Mouse (Mus musculus): Measurements from ENCODE around the gene Ednra. TPM values are rescaled to one million over a fixed set of nuclear protein-coding genes. Genes with fewer than 3 reads are reported as not detected.
A peak's percentile ranks its signal among the peaks of the same experiment; 100 is the strongest.

Ednra gene
- polyA plus RNA-seq, 1 experiment from 2014 or later, result 10.6 TPM

DNA sequence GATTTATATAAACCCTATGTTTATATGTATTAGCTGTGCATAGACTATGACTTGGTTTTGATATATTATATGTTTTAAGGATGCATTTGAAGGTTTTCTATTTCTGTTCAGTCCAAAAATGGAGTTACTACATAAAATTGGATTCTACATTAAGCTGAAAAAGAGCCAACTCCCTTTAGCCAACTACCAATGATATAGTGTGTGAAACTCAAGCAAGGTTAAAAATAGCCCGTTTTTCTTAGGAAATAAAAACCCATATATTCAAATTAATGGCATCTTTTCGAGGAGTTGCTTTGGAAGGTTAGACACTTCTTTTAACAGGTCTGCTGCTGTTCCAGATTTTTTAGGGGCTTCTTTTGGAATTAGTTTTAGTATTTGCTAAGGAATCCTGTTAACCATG, 91.1 kb downstream of the Ednra start:
- Histone ChIP-seq H3K4me1 (replicated peaks) (no peaks in the 10 kb centered on the region), H3K9ac (no peak overlapping the region), H3K9me3 (no peaks in the 10 kb centered on the region), H3K4me2 (no peak overlapping the region), H3K27ac (replicated peaks) (no peak overlapping the region), H3K36me3 (no peaks in the 10 kb centered on the region), H3K27me3 (no peaks in the 10 kb centered on the region), H3K4me3 (no peak overlapping the region)
- no peak for ATAC-seq (ENCODE audit: low read depth)
- 83% methylated on average over 2 of the region's 2 CpGs for WGBS

DNA sequence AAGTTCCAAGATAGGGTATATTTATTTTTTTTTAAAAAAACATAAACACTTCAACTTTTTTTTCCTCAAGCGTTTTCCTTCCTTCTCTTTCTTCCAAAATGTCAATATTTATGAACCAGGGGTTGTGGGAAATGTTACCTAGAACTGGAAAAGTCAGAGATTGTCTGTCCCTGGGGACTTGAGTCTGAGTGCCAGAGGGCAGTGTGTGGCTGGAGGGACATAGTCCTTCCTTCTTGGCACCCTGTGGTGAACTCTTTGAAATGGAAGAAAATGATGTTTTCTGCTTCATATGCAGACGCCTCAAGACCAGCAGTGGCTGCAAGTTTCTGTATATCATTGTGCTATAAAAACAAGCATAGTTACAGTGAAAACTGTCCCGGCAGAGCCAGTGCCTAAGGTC, 93.6 kb downstream of the Ednra start:
- no peak overlapping the region for H3K9ac ChIP-seq
- H3K27ac ChIP-seq (replicated peaks), result no peak overlapping the region
- no peaks in the 10 kb centered on the region for H3K27me3 ChIP-seq
- H3K4me1 ChIP-seq (replicated peaks), result no peaks in the 10 kb centered on the region
- WGBS, result 41% methylated on average over 3 of the region's 3 CpGs
- no peak for ATAC-seq (ENCODE audit: low read depth)
- H3K9me3 ChIP-seq, result no peaks in the 10 kb centered on the region
- H3K36me3 ChIP-seq, result no peaks in the 10 kb centered on the region
- H3K4me3 ChIP-seq, result no peak overlapping the region
- no peak overlapping the region for H3K4me2 ChIP-seq

DNA sequence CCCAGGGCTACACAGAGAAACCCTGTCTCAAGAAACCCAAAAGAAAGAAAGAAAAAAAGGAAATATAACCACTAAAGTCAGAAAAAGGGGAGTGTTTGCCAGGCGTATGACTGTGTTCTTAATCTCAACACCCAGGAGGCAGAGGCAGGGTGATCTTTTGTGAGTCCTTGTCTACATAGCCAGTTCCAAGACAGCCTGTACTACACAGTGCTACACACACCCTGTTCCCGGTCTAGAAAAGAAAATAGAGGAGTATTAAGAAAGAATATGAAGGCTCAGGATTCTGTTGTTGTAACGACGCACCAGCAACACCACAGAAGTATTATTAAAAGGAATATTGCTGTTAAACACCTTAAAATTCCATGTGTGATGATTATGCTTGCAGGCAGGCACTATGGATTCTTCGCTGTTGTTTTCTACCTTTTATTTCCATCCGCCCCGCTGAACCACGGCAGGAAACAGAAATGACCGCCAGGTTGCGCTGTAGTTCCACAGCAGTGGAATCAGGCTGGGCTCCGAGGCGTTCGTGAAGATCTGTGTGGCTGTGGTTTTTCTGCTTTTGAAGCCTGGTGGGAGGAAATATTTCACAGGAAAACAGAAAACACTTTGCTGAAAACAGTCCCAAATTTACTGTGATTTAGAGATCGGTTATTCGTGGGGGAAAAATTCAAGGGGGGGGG, 94.3 kb downstream of the Ednra start:
- no peaks in the 10 kb centered on the region for H3K9me3 ChIP-seq
- no peak overlapping the region for H3K27ac ChIP-seq (replicated peaks)
- ATAC-seq (ENCODE audit: low read depth), result peak; percentile 95
- no peak overlapping the region for H3K4me3 ChIP-seq
- H3K9ac ChIP-seq, result no peak overlapping the region
- H3K4me1 ChIP-seq (replicated peaks), result no peaks in the 10 kb centered on the region
- no peak overlapping the region for H3K4me2 ChIP-seq
- 18% methylated on average over 15 of the region's 15 CpGs for WGBS
- no peaks in the 10 kb centered on the region for H3K27me3 ChIP-seq
- H3K36me3 ChIP-seq, result no peaks in the 10 kb centered on the region

DNA sequence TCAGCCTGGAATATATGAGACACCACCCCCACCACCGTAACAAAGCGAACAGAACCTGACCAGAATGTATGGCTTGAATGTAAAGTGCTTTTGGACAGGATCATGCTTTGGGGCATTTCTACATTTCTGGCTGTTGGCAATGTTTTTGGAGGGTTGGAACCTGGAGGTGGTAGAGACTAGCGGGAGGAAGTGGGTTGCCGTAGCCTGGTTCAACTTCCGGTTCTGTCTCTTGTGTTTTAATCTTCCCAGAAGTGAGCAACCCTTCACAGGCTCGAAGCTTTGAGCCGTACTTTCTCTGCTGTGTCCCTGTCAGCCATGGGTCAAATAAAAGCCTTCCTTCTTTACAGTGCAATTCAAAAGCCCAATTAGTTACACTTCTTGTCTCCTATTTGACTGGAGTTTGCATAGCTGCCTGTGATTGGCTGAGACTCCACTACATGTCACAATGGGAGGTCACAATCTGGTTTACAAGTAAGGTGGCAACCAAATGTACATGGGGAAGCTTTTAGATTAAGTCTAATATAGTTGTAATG, 100.5 kb downstream of the Ednra start:
- Histone ChIP-seq H3K4me1 (replicated peaks) (no peaks in the 10 kb centered on the region), H3K27me3 (no peaks in the 10 kb centered on the region), H3K9me3 (no peaks in the 10 kb centered on the region), H3K4me3 (no peak overlapping the region), H3K27ac (replicated peaks) (no peak overlapping the region), H3K4me2 (no peak overlapping the region), H3K36me3 (no peaks in the 10 kb centered on the region), H3K9ac (no peak overlapping the region)
- 49% methylated on average over 7 of the region's 7 CpGs for WGBS
- ATAC-seq (ENCODE audit: low read depth), result no peak

DNA sequence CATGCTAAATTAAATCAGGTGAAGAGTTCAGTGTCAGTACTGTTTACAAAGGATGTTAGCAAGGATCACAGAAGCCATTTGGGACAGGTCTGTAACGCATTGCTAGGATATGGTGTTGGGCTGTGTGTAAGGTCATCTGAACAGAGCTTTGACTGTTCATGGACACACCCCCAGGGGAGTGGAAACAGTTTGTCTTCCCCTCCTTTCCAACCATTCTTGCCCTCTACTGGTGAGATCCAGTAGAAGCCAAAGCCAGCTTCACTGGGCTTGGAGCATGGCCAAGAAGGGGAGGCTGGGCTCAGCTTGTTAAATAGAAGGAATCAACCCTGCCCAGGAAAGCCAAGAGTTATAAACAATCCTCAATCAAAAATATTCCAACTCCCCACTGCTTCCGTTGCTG, 106.3 kb downstream of the Ednra start:
- no peak overlapping the region for H3K4me2 ChIP-seq
- no peaks in the 10 kb centered on the region for H3K27me3 ChIP-seq
- no peaks in the 10 kb centered on the region for H3K36me3 ChIP-seq
- no peak overlapping the region for H3K27ac ChIP-seq (replicated peaks)
- 68% methylated on average over 2 of the region's 2 CpGs for WGBS
- H3K4me3 ChIP-seq, result no peak overlapping the region
- no peaks in the 10 kb centered on the region for H3K9me3 ChIP-seq
- H3K9ac ChIP-seq, result no peak overlapping the region
- ATAC-seq (ENCODE audit: low read depth), result peak; percentile 75
- H3K4me1 ChIP-seq (replicated peaks), result no peaks in the 10 kb centered on the region

Other genes starting within 250 kb of the Ednra start
- gene Arhgap10, start 206.5 kb downstream of the Ednra start, polyA plus RNA-seq (2015; fragmentation: Nextera tagmentation; extraction: Ambion mirVana), result 7.0 and 8.9 TPM in 2 replicates
- gene Prmt9, start 175.1 kb downstream of the Ednra start, polyA plus RNA-seq (2015; fragmentation: Nextera tagmentation; extraction: Ambion mirVana), result 29.8 and 30.4 TPM in 2 replicates
- gene Tmem184c, start 113.8 kb downstream of the Ednra start, polyA plus RNA-seq (2015; fragmentation: Nextera tagmentation; extraction: Ambion mirVana), result 73.6 and 74.3 TPM in 2 replicates